ENCODE assay signal across 19 mouse cellular contexts in the genomic region with DNA sequence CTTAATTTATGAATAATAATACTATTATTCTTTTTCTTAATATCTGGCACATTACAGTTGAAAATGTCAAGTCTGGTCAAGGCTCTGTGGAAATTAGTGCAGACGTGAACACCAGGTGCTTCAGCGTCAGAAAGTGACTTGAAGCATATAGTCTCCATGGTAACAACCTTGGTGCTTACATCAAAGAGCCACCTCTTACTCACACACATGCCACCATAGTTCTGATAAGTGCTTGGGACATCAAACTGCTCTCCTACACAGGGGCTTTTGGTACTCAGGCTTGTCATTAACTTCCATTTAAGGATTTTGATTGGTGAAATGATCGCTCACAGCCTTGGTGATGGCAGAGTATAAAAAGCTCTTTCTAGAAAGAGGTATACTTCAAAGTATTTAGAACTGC.
"Had no signal": no experiment of that assay in that cellular context is flagged by ENCODE, and none has a peak within 500 bp of the region (broad histone marks: within the 10 kb centered on the region; RNA-seq: fewer than 3 reads in every experiment).

No protein-coding gene starts in this region.

- H3K27me3 ChIP-seq: kidney, embryonic 15.5 days; liver, embryonic 13.5 days; megakaryocyte, embryonic 14.5 days; midbrain, embryonic 12.5 days; neural tube, embryonic 13.5 days; stomach, embryonic 15.5 days had no signal

- H3K4me2 ChIP-seq: kidney, embryonic 15.5 days; liver, embryonic 13.5 days; midbrain, embryonic 12.5 days; neural tube, embryonic 13.5 days; stomach, embryonic 15.5 days had no signal

- H3K9me3 ChIP-seq: kidney, embryonic 15.5 days; liver, embryonic 13.5 days; megakaryocyte, embryonic 14.5 days; midbrain, embryonic 12.5 days; neural tube, embryonic 13.5 days; stomach, embryonic 15.5 days had no signal

- H3K9ac ChIP-seq: kidney, embryonic 15.5 days; liver, embryonic 13.5 days; midbrain, embryonic 12.5 days; neural tube, embryonic 13.5 days; stomach, embryonic 15.5 days had no signal

- H3K36me3 ChIP-seq: kidney, embryonic 15.5 days; liver, embryonic 13.5 days; midbrain, embryonic 12.5 days; neural tube, embryonic 13.5 days; stomach, embryonic 15.5 days had no signal

- DNase-seq: kidney, adult 11 months; kidney, adult 8-10 months; kidney, postnatal 10 days; kidney, postnatal 36 days; layer of hippocampus, postnatal 36 days; liver, embryonic 13.5 days; lung, adult 2 months; lung, postnatal 36 days; retina, postnatal 1 day; right cerebral cortex, postnatal 25 days; spleen, adult 18-20 months; thymus, postnatal 25 days had no signal

- H3K27ac ChIP-seq: kidney, embryonic 15.5 days; left cerebral cortex, adult 2 months; liver, embryonic 13.5 days; midbrain, embryonic 12.5 days; neural tube, embryonic 13.5 days; stomach, embryonic 15.5 days had no signal

- H3K4me1 ChIP-seq: stomach, embryonic 15.5 days had no signal

- H3K4me3 ChIP-seq: kidney, embryonic 15.5 days; left cerebral cortex, adult 2 months; liver, embryonic 13.5 days; midbrain, embryonic 12.5 days; myocyte; neural tube, embryonic 13.5 days; stomach, embryonic 15.5 days had no signal
